Mouse (Mus musculus): Measurements from ENCODE around the gene Iqsec1. TPM values are rescaled to one million over a fixed set of nuclear protein-coding genes. Genes with fewer than 3 reads are reported as not detected.

The Iqsec1 gene
- polyA plus RNA-seq, 1 experiment from 2014 or later: 17.4 TPM

GRCm38 (mm10) chr6:91007207-91007606 is 18.7 kb upstream of the Iqsec1 start:
- no peak for ATAC-seq (ENCODE audit: low read depth)
- WGBS: 62% methylated on average over 2 of the region's 2 CpGs
- H3K27ac ChIP-seq (replicated peaks; ENCODE audit: low read depth, low read length): no peak overlapping the region
- H3K27me3 ChIP-seq (replicated peaks; ENCODE audit: control insufficient read depth, insufficient read depth, low read length): no peaks in the 10 kb centered on the region
- DNase-seq (ENCODE audit: low spot score): no peak
- no peaks in the 10 kb centered on the region for H3K9me3 ChIP-seq (ENCODE audit: control insufficient read depth, low read length)
- H3K36me3 ChIP-seq (ENCODE audit: control insufficient read depth, insufficient read depth, low read length): no peaks in the 10 kb centered on the region
- H3K4me1 ChIP-seq (ENCODE audit: control insufficient read depth, insufficient read depth, low read length): no peaks in the 10 kb centered on the region
- H3K4me3 ChIP-seq (ENCODE audit: low read depth, low read length): no peak overlapping the region
- no peak overlapping the region for H3K9ac ChIP-seq (ENCODE audit: low read depth, low read length)
- H3K4me2 ChIP-seq (ENCODE audit: low read depth, low read length): no peak overlapping the region

GRCm38 (mm10) chr6:91004157-91004556 is 15.7 kb upstream of the Iqsec1 start:
- Histone ChIP-seq H3K36me3 (ENCODE audit: control insufficient read depth, insufficient read depth, low read length) (no peaks in the 10 kb centered on the region), H3K9me3 (ENCODE audit: control insufficient read depth, low read length) (no peaks in the 10 kb centered on the region), H3K4me1 (ENCODE audit: control insufficient read depth, insufficient read depth, low read length) (no peaks in the 10 kb centered on the region), H3K4me3 (ENCODE audit: low read depth, low read length) (no peak overlapping the region), H3K9ac (ENCODE audit: low read depth, low read length) (no peak overlapping the region), H3K4me2 (ENCODE audit: low read depth, low read length) (no peak overlapping the region), H3K27me3 (replicated peaks; ENCODE audit: control insufficient read depth, insufficient read depth, low read length) (no peaks in the 10 kb centered on the region), H3K27ac (replicated peaks; ENCODE audit: low read depth, low read length) (no peak overlapping the region)
- ATAC-seq (ENCODE audit: low read depth): no peak
- DNase-seq (ENCODE audit: low spot score): no peak
- 80% methylated on average over 2 of the region's 2 CpGs for WGBS

- 28% methylated on average over 3 of the region's 3 CpGs for WGBS
- Histone ChIP-seq H3K9ac (ENCODE audit: low read depth, low read length) (no peak overlapping the region), H3K27me3 (replicated peaks; ENCODE audit: control insufficient read depth, insufficient read depth, low read length) (no peaks in the 10 kb centered on the region), H3K4me1 (ENCODE audit: control insufficient read depth, insufficient read depth, low read length) (no peaks in the 10 kb centered on the region), H3K27ac (replicated peaks; ENCODE audit: low read depth, low read length) (no peak overlapping the region), H3K4me2 (ENCODE audit: low read depth, low read length) (no peak overlapping the region), H3K36me3 (ENCODE audit: control insufficient read depth, insufficient read depth, low read length) (no peaks in the 10 kb centered on the region), H3K9me3 (ENCODE audit: control insufficient read depth, low read length) (no peaks in the 10 kb centered on the region), H3K4me3 (ENCODE audit: low read depth, low read length) (no peak overlapping the region)
- ATAC-seq (ENCODE audit: low read depth): no peak
- no peak for DNase-seq (ENCODE audit: low spot score)
Measured at GRCm38 (mm10) chr6:91003310-91003995, 15.0 kb upstream of the Iqsec1 start.

- no peak overlapping the region for H3K4me2 ChIP-seq (ENCODE audit: low read depth, low read length)
- H3K4me3 ChIP-seq (ENCODE audit: low read depth, low read length): no peak overlapping the region
- H3K27ac ChIP-seq (replicated peaks; ENCODE audit: low read depth, low read length): no peak overlapping the region
- 37% methylated on average over 7 of the region's 7 CpGs for WGBS
- no peaks in the 10 kb centered on the region for H3K27me3 ChIP-seq (replicated peaks; ENCODE audit: control insufficient read depth, insufficient read depth, low read length)
- H3K9ac ChIP-seq (ENCODE audit: low read depth, low read length): no peak overlapping the region
- ATAC-seq (ENCODE audit: low read depth): no peak
- no peaks in the 10 kb centered on the region for H3K36me3 ChIP-seq (ENCODE audit: control insufficient read depth, insufficient read depth, low read length)
- H3K4me1 ChIP-seq (ENCODE audit: control insufficient read depth, insufficient read depth, low read length): no peaks in the 10 kb centered on the region
- DNase-seq (ENCODE audit: low spot score): no peak
- no peaks in the 10 kb centered on the region for H3K9me3 ChIP-seq (ENCODE audit: control insufficient read depth, low read length)
Measured at GRCm38 (mm10) chr6:91001566-91001965, 13.1 kb upstream of the Iqsec1 start.

- Histone ChIP-seq H3K4me1 (ENCODE audit: control insufficient read depth, insufficient read depth, low read length) (no peaks in the 10 kb centered on the region), H3K36me3 (ENCODE audit: control insufficient read depth, insufficient read depth, low read length) (no peaks in the 10 kb centered on the region), H3K9ac (ENCODE audit: low read depth, low read length) (no peak overlapping the region), H3K4me2 (ENCODE audit: low read depth, low read length) (peak overlapping the region; percentile 35), H3K27me3 (replicated peaks; ENCODE audit: control insufficient read depth, insufficient read depth, low read length) (no peaks in the 10 kb centered on the region), H3K9me3 (ENCODE audit: control insufficient read depth, low read length) (no peaks in the 10 kb centered on the region), H3K4me3 (ENCODE audit: low read depth, low read length) (no peak overlapping the region), H3K27ac (replicated peaks; ENCODE audit: low read depth, low read length) (no peak overlapping the region)
- DNase-seq (ENCODE audit: low spot score) (no peak), ATAC-seq (ENCODE audit: low read depth) (no peak)
- 18% methylated on average over 15 of the region's 15 CpGs for WGBS
Measured at GRCm38 (mm10) chr6:91000819-91001525, 12.5 kb upstream of the Iqsec1 start.

- Histone ChIP-seq H3K36me3 (ENCODE audit: control insufficient read depth, insufficient read depth, low read length) (no peaks in the 10 kb centered on the region), H3K27ac (replicated peaks; ENCODE audit: low read depth, low read length) (no peak overlapping the region), H3K9me3 (ENCODE audit: control insufficient read depth, low read length) (0 out of 2 replicates have a peak, but pooled peaks cover under 1% of the 10 kb centered on the region), H3K4me1 (ENCODE audit: control insufficient read depth, insufficient read depth, low read length) (no peaks in the 10 kb centered on the region), H3K4me2 (ENCODE audit: low read depth, low read length) (no peak overlapping the region), H3K9ac (ENCODE audit: low read depth, low read length) (no peak overlapping the region), H3K27me3 (replicated peaks; ENCODE audit: control insufficient read depth, insufficient read depth, low read length) (no peaks in the 10 kb centered on the region), H3K4me3 (ENCODE audit: low read depth, low read length) (no peak overlapping the region)
- no peak for DNase-seq (ENCODE audit: low spot score)
- WGBS: 86% methylated on average over 4 of the region's 4 CpGs
- no peak for ATAC-seq (ENCODE audit: low read depth)
Measured at GRCm38 (mm10) chr6:90999176-90999575, 10.7 kb upstream of the Iqsec1 start.

- Histone ChIP-seq H3K27me3 (replicated peaks; ENCODE audit: control insufficient read depth, insufficient read depth, low read length) (no peaks in the 10 kb centered on the region), H3K27ac (replicated peaks; ENCODE audit: low read depth, low read length) (no peak overlapping the region), H3K36me3 (ENCODE audit: control insufficient read depth, insufficient read depth, low read length) (no peaks in the 10 kb centered on the region), H3K4me3 (ENCODE audit: low read depth, low read length) (no peak overlapping the region), H3K4me1 (ENCODE audit: control insufficient read depth, insufficient read depth, low read length) (no peaks in the 10 kb centered on the region), H3K4me2 (ENCODE audit: low read depth, low read length) (no peak overlapping the region), H3K9ac (ENCODE audit: low read depth, low read length) (no peak overlapping the region), H3K9me3 (ENCODE audit: control insufficient read depth, low read length) (peaks cover 14% of the 10 kb centered on the region)
- ATAC-seq (ENCODE audit: low read depth) (no peak), DNase-seq (ENCODE audit: low spot score) (no peak)
- WGBS: 91% methylated on average over 3 of the region's 3 CpGs
Measured at GRCm38 (mm10) chr6:90997025-90997424, 8.5 kb upstream of the Iqsec1 start.

- H3K9me3 ChIP-seq (ENCODE audit: control insufficient read depth, low read length): peaks cover 14% of the 10 kb centered on the region
- DNase-seq (ENCODE audit: low spot score) (no peak), ATAC-seq (ENCODE audit: low read depth) (no peak)
- no peak overlapping the region for H3K4me3 ChIP-seq (ENCODE audit: low read depth, low read length)
- H3K9ac ChIP-seq (ENCODE audit: low read depth, low read length): no peak overlapping the region
- no peak overlapping the region for H3K27ac ChIP-seq (replicated peaks; ENCODE audit: low read depth, low read length)
- H3K27me3 ChIP-seq (replicated peaks; ENCODE audit: control insufficient read depth, insufficient read depth, low read length): no peaks in the 10 kb centered on the region
- H3K36me3 ChIP-seq (ENCODE audit: control insufficient read depth, insufficient read depth, low read length): no peaks in the 10 kb centered on the region
- no peaks in the 10 kb centered on the region for H3K4me1 ChIP-seq (ENCODE audit: control insufficient read depth, insufficient read depth, low read length)
- H3K4me2 ChIP-seq (ENCODE audit: low read depth, low read length): no peak overlapping the region
- WGBS: 90% methylated on average over 2 of the region's 2 CpGs
Measured at GRCm38 (mm10) chr6:90996181-90996580, 7.7 kb upstream of the Iqsec1 start.

- Histone ChIP-seq H3K9ac (ENCODE audit: low read depth, low read length) (peak overlapping the region; percentile 73), H3K4me3 (ENCODE audit: low read depth, low read length) (peak overlapping the region; percentile 69), H3K4me2 (ENCODE audit: low read depth, low read length) (peak overlapping the region; percentile 100), H3K36me3 (ENCODE audit: control insufficient read depth, insufficient read depth, low read length) (no peaks in the 10 kb centered on the region), H3K9me3 (ENCODE audit: control insufficient read depth, low read length) (peaks cover 13% of the 10 kb centered on the region), H3K4me1 (ENCODE audit: control insufficient read depth, insufficient read depth, low read length) (peaks cover 16% of the 10 kb centered on the region), H3K27ac (replicated peaks; ENCODE audit: low read depth, low read length) (0 out of 2 replicates have a peak overlapping the region, but pooled peaks have one; percentile 44), H3K27me3 (replicated peaks; ENCODE audit: control insufficient read depth, insufficient read depth, low read length) (peaks cover 14% of the 10 kb centered on the region)
- ATAC-seq (ENCODE audit: low read depth) (peak; percentile 20), DNase-seq (ENCODE audit: low spot score) (no peak)
- WGBS: no CpG with 5 or more reads among the region's 59 CpGs
Measured at GRCm38 (mm10) chr6:90988299-90988625, 223 bp downstream of the Iqsec1 start.

Measured in embryonic facial prominence, embryonic 14.5 days (tissue).